Mouse (Mus musculus): ENCODE measurements at regions not wholly inside any gene's neighbourhood (a gene's known extent, or its start where the extent isn't known, plus 50 kb on each side); places are given as distances from the start of the nearest gene placed in this dataset.

- H3K4me3 ChIP-seq = no peak overlapping the region
- H3K9ac ChIP-seq = no peak overlapping the region
- no peaks in the 10 kb centered on the region for H3K9me3 ChIP-seq
- 0 out of 2 replicates have a peak, but pooled peaks cover 3% of the 10 kb centered on the region for H3K27me3 ChIP-seq (replicated peaks)
- 80% methylated on average over 11 of the region's 11 CpGs for WGBS
- H3K4me1 ChIP-seq = no peaks in the 10 kb centered on the region
- H3K36me3 ChIP-seq (replicated peaks) = no peaks in the 10 kb centered on the region
- H3K27ac ChIP-seq = no peak overlapping the region
- no peak for ATAC-seq (replicated peaks)
- H3K4me2 ChIP-seq = no peak overlapping the region
Measured at GRCm38 (mm10) chr1:55957804-55958445, 552.2 kb downstream of the Plcl1 start.

GRCm38 (mm10) chr1:55960291-55960690 is 554.6 kb downstream of the Plcl1 start:
- no peak overlapping the region for H3K4me3 ChIP-seq
- 0 out of 2 replicates have a peak, but pooled peaks cover 3% of the 10 kb centered on the region for H3K27me3 ChIP-seq (replicated peaks)
- 16% methylated on average over 6 of the region's 6 CpGs for WGBS
- no peak overlapping the region for H3K27ac ChIP-seq
- ATAC-seq (replicated peaks) = peak; percentile 89
- H3K9me3 ChIP-seq = no peaks in the 10 kb centered on the region
- H3K36me3 ChIP-seq (replicated peaks) = no peaks in the 10 kb centered on the region
- no peak overlapping the region for H3K4me2 ChIP-seq
- H3K9ac ChIP-seq = no peak overlapping the region
- H3K4me1 ChIP-seq = no peaks in the 10 kb centered on the region

- ATAC-seq (replicated peaks) = no peak
- Histone ChIP-seq H3K4me3 (no peak overlapping the region), H3K9ac (no peak overlapping the region), H3K27me3 (replicated peaks) (0 out of 2 replicates have a peak, but pooled peaks cover 3% of the 10 kb centered on the region), H3K4me1 (no peaks in the 10 kb centered on the region), H3K4me2 (no peak overlapping the region), H3K27ac (no peak overlapping the region), H3K36me3 (replicated peaks) (no peaks in the 10 kb centered on the region), H3K9me3 (no peaks in the 10 kb centered on the region)
- WGBS = 90% methylated on average over 5 of the region's 5 CpGs
Measured at GRCm38 (mm10) chr1:55963867-55964266, 558.1 kb downstream of the Plcl1 start.

- ATAC-seq (replicated peaks) = no peak
- Histone ChIP-seq H3K4me3 (no peak overlapping the region), H3K4me1 (no peaks in the 10 kb centered on the region), H3K9ac (no peak overlapping the region), H3K27me3 (replicated peaks) (0 out of 2 replicates have a peak, but pooled peaks cover 1% of the 10 kb centered on the region), H3K9me3 (no peaks in the 10 kb centered on the region), H3K36me3 (replicated peaks) (no peaks in the 10 kb centered on the region), H3K27ac (no peak overlapping the region), H3K4me2 (no peak overlapping the region)
- WGBS = 84% methylated on average over 2 of the region's 2 CpGs
Measured at GRCm38 (mm10) chr1:55966273-55966672, 560.6 kb downstream of the Plcl1 start.

GRCm38 (mm10) chr1:55967869-55968268 is 562.1 kb downstream of the Plcl1 start:
- no peak for ATAC-seq (replicated peaks)
- no peak overlapping the region for H3K4me3 ChIP-seq

GRCm38 (mm10) chr1:55977796-55978195 is 572.1 kb downstream of the Plcl1 start:
- Histone ChIP-seq H3K4me3 (no peak overlapping the region), H3K9ac (no peak overlapping the region), H3K4me2 (no peak overlapping the region), H3K9me3 (no peaks in the 10 kb centered on the region), H3K27ac (no peak overlapping the region), H3K27me3 (replicated peaks) (no peaks in the 10 kb centered on the region), H3K4me1 (no peaks in the 10 kb centered on the region), H3K36me3 (replicated peaks) (no peaks in the 10 kb centered on the region)
- WGBS = 92% methylated on average over 3 of the region's 3 CpGs
- no peak for ATAC-seq (replicated peaks)

More at GRCm38 (mm10) chr1:55967869-55968268, 562.1 kb downstream of the Plcl1 start:
- no peaks in the 10 kb centered on the region for H3K9me3 ChIP-seq
- no peaks in the 10 kb centered on the region for H3K36me3 ChIP-seq (replicated peaks)
- H3K27ac ChIP-seq = no peak overlapping the region
- H3K27me3 ChIP-seq (replicated peaks) = no peaks in the 10 kb centered on the region
- H3K4me2 ChIP-seq = no peak overlapping the region
- 90% methylated on average over 7 of the region's 7 CpGs for WGBS
- H3K9ac ChIP-seq = no peak overlapping the region
- no peaks in the 10 kb centered on the region for H3K4me1 ChIP-seq

GRCm38 (mm10) chr1:55983522-55984066 is 577.9 kb downstream of the Plcl1 start:
- 63% methylated on average over 5 of the region's 5 CpGs for WGBS
- Histone ChIP-seq H3K36me3 (replicated peaks) (no peaks in the 10 kb centered on the region), H3K4me3 (no peak overlapping the region), H3K27ac (no peak overlapping the region), H3K27me3 (replicated peaks) (no peaks in the 10 kb centered on the region), H3K9me3 (no peaks in the 10 kb centered on the region), H3K4me1 (no peaks in the 10 kb centered on the region), H3K9ac (no peak overlapping the region), H3K4me2 (no peak overlapping the region)
- no peak for ATAC-seq (replicated peaks)

- Histone ChIP-seq H3K27me3 (replicated peaks) (no peaks in the 10 kb centered on the region), H3K36me3 (replicated peaks) (no peaks in the 10 kb centered on the region), H3K4me3 (no peak overlapping the region), H3K4me2 (no peak overlapping the region), H3K27ac (no peak overlapping the region), H3K9me3 (no peaks in the 10 kb centered on the region), H3K9ac (no peak overlapping the region), H3K4me1 (no peaks in the 10 kb centered on the region)
- 92% methylated on average over 6 of the region's 6 CpGs for WGBS
- ATAC-seq (replicated peaks) = no peak
Measured at GRCm38 (mm10) chr1:55997074-55997473, 591.4 kb downstream of the Plcl1 start.

Measured in midbrain, embryonic 15.5 days (tissue).